Mouse (Mus musculus) splenic B cell, adult 2 months (primary cell): Measurements from ENCODE around the gene Myo1a.

Source experiments
- DNase-seq: peaks from one replicate; pipeline ENCODE4 v3.0.0-alpha.2; 2011; ENCODE audit warnings: low read depth, low spot score
- H3K27me3 ChIP-seq: 2 replicates; pipeline ENCODE4 v1.6.1; 2012; ENCODE audit warnings: mild to moderate bottlenecking, low read length, moderate library complexity, mixed read lengths; ENCODE audit not compliant: control insufficient read depth, poor library complexity, insufficient read depth, severe bottlenecking
- H3K36me3 ChIP-seq: 2 replicates; pipeline ENCODE4 v1.6.1; 2012; ENCODE audit warnings: mild to moderate bottlenecking, low read length, moderate library complexity, mixed read lengths; ENCODE audit not compliant: control insufficient read depth, poor library complexity, insufficient read depth, severe bottlenecking

The Myo1a gene

GRCm38 (mm10) chr10:127694636-127695035, 10.3 kb upstream of the Myo1a start:
- Histone ChIP-seq H3K27me3 (no peaks in the 10 kb centered on the region), H3K36me3 (peaks cover 8% of the 10 kb centered on the region)
- DNase-seq = peak; percentile 54

GRCm38 (mm10) chr10:127695775-127696174, 9.2 kb upstream of the Myo1a start:
- Histone ChIP-seq H3K27me3 (no peaks in the 10 kb centered on the region), H3K36me3 (peaks cover 8% of the 10 kb centered on the region)
- DNase-seq = no peak

- peaks cover 4% of the 10 kb centered on the region for H3K36me3 ChIP-seq
- H3K27me3 ChIP-seq = no peaks in the 10 kb centered on the region
- DNase-seq = no peak
Observed at GRCm38 (mm10) chr10:127698966-127699365, 6.0 kb upstream of the Myo1a start.

- H3K36me3 ChIP-seq = no peaks in the 10 kb centered on the region; the same call in 1 of the 2 replicates
- H3K27me3 ChIP-seq = no peaks in the 10 kb centered on the region
- no peak for DNase-seq
Observed at GRCm38 (mm10) chr10:127703299-127703698, 1.7 kb upstream of the Myo1a start.

GRCm38 (mm10) chr10:127704293-127704692, 677 bp upstream of the Myo1a start:
- Histone ChIP-seq H3K27me3 (no peaks in the 10 kb centered on the region), H3K36me3 (no peaks in the 10 kb centered on the region)
- no peak for DNase-seq

GRCm38 (mm10) chr10:127705783-127706182, 813 bp downstream of the Myo1a start:
- Histone ChIP-seq H3K36me3 (no peaks in the 10 kb centered on the region), H3K27me3 (no peaks in the 10 kb centered on the region)
- DNase-seq = no peak

- DNase-seq = no peak
- Histone ChIP-seq H3K36me3 (no peaks in the 10 kb centered on the region), H3K27me3 (no peaks in the 10 kb centered on the region)
Observed at GRCm38 (mm10) chr10:127707721-127708120, 2.8 kb downstream of the Myo1a start.

- DNase-seq = no peak
- no peaks in the 10 kb centered on the region for H3K36me3 ChIP-seq
- no peaks in the 10 kb centered on the region for H3K27me3 ChIP-seq
Observed at GRCm38 (mm10) chr10:127708850-127709370, 3.9 kb downstream of the Myo1a start.

- no peak for DNase-seq
- H3K27me3 ChIP-seq = no peaks in the 10 kb centered on the region
Observed at GRCm38 (mm10) chr10:127710331-127710730, 5.4 kb downstream of the Myo1a start.

GRCm38 (mm10) chr10:127712736-127713135, 7.8 kb downstream of the Myo1a start:
- H3K27me3 ChIP-seq = no peaks in the 10 kb centered on the region
- no peaks in the 10 kb centered on the region for H3K36me3 ChIP-seq
- DNase-seq = no peak

More at GRCm38 (mm10) chr10:127710331-127710730, 5.4 kb downstream of the Myo1a start:
- no peaks in the 10 kb centered on the region for H3K36me3 ChIP-seq

GRCm38 (mm10) chr10:127721671-127722418, 16.9 kb downstream of the Myo1a start:
- H3K36me3 ChIP-seq = no peaks in the 10 kb centered on the region
- no peak for DNase-seq
- H3K27me3 ChIP-seq = no peaks in the 10 kb centered on the region

GRCm38 (mm10) chr10:127724178-127724577, 19.2 kb downstream of the Myo1a start, which contains the start of gene Tac2:
TSS of gene Tac2 (plus strand) at chr10:127724478.
- H3K27me3 ChIP-seq = no peaks in the 10 kb centered on the region
- DNase-seq = no peak
- no peaks in the 10 kb centered on the region for H3K36me3 ChIP-seq

- DNase-seq = no peak
- H3K27me3 ChIP-seq = no peaks in the 10 kb centered on the region
Observed at GRCm38 (mm10) chr10:127725136-127725535, 20.2 kb downstream of the Myo1a start.

GRCm38 (mm10) chr10:127728437-127728836, 23.5 kb downstream of the Myo1a start:
- H3K36me3 ChIP-seq = no peaks in the 10 kb centered on the region
- DNase-seq = no peak
- no peaks in the 10 kb centered on the region for H3K27me3 ChIP-seq

More at GRCm38 (mm10) chr10:127725136-127725535, 20.2 kb downstream of the Myo1a start:
- H3K36me3 ChIP-seq = no peaks in the 10 kb centered on the region

- DNase-seq = no peak
- Histone ChIP-seq H3K36me3 (no peaks in the 10 kb centered on the region), H3K27me3 (no peaks in the 10 kb centered on the region)
Observed at GRCm38 (mm10) chr10:127730285-127730932, 25.4 kb downstream of the Myo1a start.
